Comparison of ENCODE assay signal across 15 mouse cellular contexts in genomic region chr9:65606321-65607109, GRCm38 (mm10). TPM values are rescaled to one million over a fixed set of nuclear protein-coding genes. Genes with fewer than 3 reads are reported as not detected.
DNase-seq lines count a peak whose midpoint lies in the region; ATAC-seq and TF ChIP-seq lines count a peak whose summit lies in the region.
"Had no signal": no experiment of that assay in that cellular context is flagged by ENCODE, and none has a peak within 500 bp of the region (broad histone marks: within the 10 kb centered on the region; RNA-seq: fewer than 3 reads in every experiment).

No protein-coding gene starts in this region.

- no peaks in the 10 kb centered on the region for H3K27me3 ChIP-seq in heart, postnatal 0 days (ENCODE audit: control insufficient read depth, insufficient read depth, low read length)
- H3K27me3 ChIP-seq in heart, adult 2 months (ENCODE audit: control insufficient read depth, insufficient read depth, low read length), result no peaks in the 10 kb centered on the region
- no peaks in the 10 kb centered on the region for H3K27me3 ChIP-seq in testis, adult 2 months (ENCODE audit: control insufficient read depth, insufficient read depth, low read length)
- H3K27me3 ChIP-seq in intestine, embryonic 15.5 days (replicated peaks), result no peaks in the 10 kb centered on the region
- H3K27me3 ChIP-seq: forebrain, embryonic 12.5 days; limb, embryonic 15.5 days had no signal

- 53% methylated on average over 9 of the region's 9 CpGs for WGBS in heart, postnatal 0 days
- WGBS in heart, adult 2 months, result 73% methylated on average over 9 of the region's 9 CpGs
- WGBS in intestine, embryonic 15.5 days, result 48% methylated on average over 9 of the region's 9 CpGs

- no peak overlapping the region for H3K9ac ChIP-seq in heart, postnatal 0 days (replicated peaks; ENCODE audit: low read depth, low read length)
- no peak overlapping the region for H3K9ac ChIP-seq in heart, adult 2 months (ENCODE audit: low read depth, low read length)
- H3K9ac ChIP-seq in intestine, embryonic 15.5 days, result no peak overlapping the region
- H3K9ac ChIP-seq: forebrain, embryonic 12.5 days; limb, embryonic 15.5 days had no signal

- TF ChIP-seq CTCF in heart, postnatal 0 days (IDR thresholded peaks at IDR 0.05; ENCODE audit: low read depth), result no peak
- TF ChIP-seq CTCF in heart, adult 2 months (IDR thresholded peaks at IDR 0.05), result no peak
- TF ChIP-seq CTCF in testis, adult 2 months (IDR thresholded peaks at IDR 0.05; ENCODE audit: control insufficient read depth, insufficient read depth, insufficient replicate concordance, low read depth, low read length), result no peak

- intact Hi-C loops in heart, adult 2 months (cut with DNase I), result loop anchor here (1.0 to 10.0 kb wide), 3 partner anchors 222 to 398 kb away; no protein-coding TSS in a partner anchor

- TF ChIP-seq EP300 in heart, postnatal 0 days (IDR thresholded peaks at IDR 0.05; ENCODE audit: low read depth), result no peak
- no peak for TF ChIP-seq EP300 in heart, adult 2 months (IDR thresholded peaks at IDR 0.05; ENCODE audit: insufficient read depth, low read depth, low read length)

- DNase-seq in heart, postnatal 0 days (ENCODE audit: low spot score), result no peak
- no peak for DNase-seq in heart, adult 2 months
- no peak for DNase-seq in testis, postnatal 14 days (ENCODE audit: low spot score)
- DNase-seq in T-cell, adult 2 months (ENCODE audit: low spot score), result no peak
- no peak for DNase-seq in layer of hippocampus, postnatal 10 days (ENCODE audit: low spot score in 2 of 2)
- DNase-seq: cerebellum, adult 18-20 months; heart, postnatal 36 days; kidney, adult 8-10 months; lung, postnatal 36 days; thymus, adult 2 months had no signal

- H3K9me3 ChIP-seq in heart, postnatal 0 days (replicated peaks; ENCODE audit: control insufficient read depth, low read length), result no peaks in the 10 kb centered on the region
- H3K9me3 ChIP-seq in intestine, embryonic 15.5 days, result no peaks in the 10 kb centered on the region
- H3K9me3 ChIP-seq: forebrain, embryonic 12.5 days; limb, embryonic 15.5 days had no signal

- H3K27ac ChIP-seq in heart, postnatal 0 days (ENCODE audit: low read depth), result 0 out of 2 replicates have a peak overlapping the region, but pooled peaks have one; percentile 20
- H3K27ac ChIP-seq in heart, adult 2 months, result no peak overlapping the region
- H3K27ac ChIP-seq in testis, adult 2 months (ENCODE audit: control insufficient read depth, insufficient read depth, low read depth, low read length), result peak overlapping the region; percentile 67
- peak overlapping the region; percentile 78 for H3K27ac ChIP-seq in intestine, embryonic 15.5 days
- H3K27ac ChIP-seq: forebrain, embryonic 12.5 days; limb, embryonic 15.5 days had no signal

- H3K79me2 ChIP-seq in heart, adult 2 months (replicated peaks; ENCODE audit: control insufficient read depth, insufficient read depth, low read length), result no peaks in the 10 kb centered on the region

- no peaks in the 10 kb centered on the region for H3K36me3 ChIP-seq in heart, postnatal 0 days (replicated peaks; ENCODE audit: control insufficient read depth, insufficient read depth, low read length)
- no peaks in the 10 kb centered on the region for H3K36me3 ChIP-seq in heart, adult 2 months (ENCODE audit: control insufficient read depth, insufficient read depth, low read length)
- no peaks in the 10 kb centered on the region for H3K36me3 ChIP-seq in testis, adult 2 months (ENCODE audit: control insufficient read depth, insufficient read depth, low read length)
- no peaks in the 10 kb centered on the region for H3K36me3 ChIP-seq in intestine, embryonic 15.5 days
- H3K36me3 ChIP-seq: forebrain, embryonic 12.5 days; limb, embryonic 15.5 days had no signal

- H3K4me1 ChIP-seq in heart, postnatal 0 days (ENCODE audit: control insufficient read depth, insufficient read depth), result no peaks in the 10 kb centered on the region
- H3K4me1 ChIP-seq in heart, adult 2 months (ENCODE audit: control insufficient read depth, insufficient read depth, low read length), result no peaks in the 10 kb centered on the region
- H3K4me1 ChIP-seq in testis, adult 2 months (ENCODE audit: control insufficient read depth, insufficient read depth, low read length), result peaks cover 5% of the 10 kb centered on the region
- 0 out of 2 replicates have a peak, but pooled peaks cover 5% of the 10 kb centered on the region for H3K4me1 ChIP-seq in intestine, embryonic 15.5 days (replicated peaks)

- no peak for TF ChIP-seq POLR2A in heart, adult 2 months (IDR thresholded peaks at IDR 0.05; ENCODE audit: insufficient read depth, low read depth, low read length)
- no peak for TF ChIP-seq POLR2A in testis, adult 2 months (IDR thresholded peaks at IDR 0.05; ENCODE audit: control insufficient read depth, low read depth, low read length)

- no peak for ATAC-seq in heart, postnatal 0 days (ENCODE audit: insufficient read depth, low read depth)
- peak; percentile 62 for ATAC-seq in intestine, embryonic 15.5 days

- H3K4me3 ChIP-seq in heart, postnatal 0 days (ENCODE audit: low read depth, low read length), result no peak overlapping the region
- no peak overlapping the region for H3K4me3 ChIP-seq in heart, adult 2 months
- H3K4me3 ChIP-seq in testis, adult 2 months (ENCODE audit: control insufficient read depth, low read depth, low read length), result no peak overlapping the region
- H3K4me3 ChIP-seq in intestine, embryonic 15.5 days (replicated peaks), result no peak overlapping the region
- H3K4me3 ChIP-seq: forebrain, embryonic 12.5 days; limb, embryonic 15.5 days had no signal

- H3K4me2 ChIP-seq in heart, postnatal 0 days (ENCODE audit: low read depth, low read length), result no peak overlapping the region
- H3K4me2 ChIP-seq in intestine, embryonic 15.5 days (replicated peaks), result 0 out of 2 replicates have a peak overlapping the region, but pooled peaks have one; percentile 19

RNA-seq across cellular contexts. Expression of gene Pif1, which starts 19.6 kb away (rescaled TPM):
- total RNA-seq in heart, postnatal 0 days (2014; rRNA removed; ENCODE audit: low replicate concordance), result 7.1 and 32.7 TPM in 2 replicates
- 2.5 and 2.6 TPM in 2 replicates for polyA plus RNA-seq in heart, postnatal 0 days (2015; fragmentation: Nextera tagmentation; extraction: Ambion mirVana)
- not detected for total RNA-seq in heart, adult 2 months (2021)
- polyA plus RNA-seq in heart, adult 2 months (2012; rRNA removed), result 0.18 and 0.23 TPM in 2 replicates
- polyA plus RNA-seq in testis, adult 2 months (2012; rRNA removed), result 0.40 and 0.79 TPM in 2 replicates
- polyA plus RNA-seq in intestine, embryonic 15.5 days (2015; fragmentation: Nextera tagmentation; extraction: Ambion mirVana), result 9.1 and 9.6 TPM in 2 replicates
- 1 to 10 TPM; 1.1 to 1.4 TPM for total RNA-seq in layer of hippocampus, postnatal 10 days (2021)
- total RNA-seq: gastrocnemius, adult 18-20 months had no signal

RNA-seq across cellular contexts. Expression of gene Rbpms2, which starts 22.9 kb away (rescaled TPM):
- 94.5 and 121 TPM in 2 replicates for total RNA-seq in heart, postnatal 0 days (2014; rRNA removed; ENCODE audit: low replicate concordance)
- 108 and 117 TPM in 2 replicates for polyA plus RNA-seq in heart, postnatal 0 days (2015; fragmentation: Nextera tagmentation; extraction: Ambion mirVana)
- total RNA-seq in heart, adult 2 months (2021), result 10 to 100 TPM; 29.4 to 32.5 TPM
- polyA plus RNA-seq in heart, adult 2 months (2012; rRNA removed), result 102 and 105 TPM in 2 replicates
- 11.5 and 14.1 TPM in 2 replicates for polyA plus RNA-seq in testis, adult 2 months (2012; rRNA removed)
- 18.9 and 19.6 TPM in 2 replicates for polyA plus RNA-seq in intestine, embryonic 15.5 days (2015; fragmentation: Nextera tagmentation; extraction: Ambion mirVana)
- 1 to 10 TPM; 1.9 to 2.4 TPM for total RNA-seq in layer of hippocampus, postnatal 10 days (2021)

RNA-seq across cellular contexts. Expression of gene Plekho2, which starts 26.7 kb away (rescaled TPM):
- 12.8 and 21.0 TPM in 2 replicates for total RNA-seq in heart, postnatal 0 days (2014; rRNA removed; ENCODE audit: low replicate concordance)
- 7.6 and 8.3 TPM in 2 replicates for polyA plus RNA-seq in heart, postnatal 0 days (2015; fragmentation: Nextera tagmentation; extraction: Ambion mirVana)
- 10 to 100 TPM in 1 of 2 experiments, 1 to 10 TPM in 1; 9.9 to 11.1 TPM for total RNA-seq in heart, adult 2 months (2021)
- 16.5 and 18.8 TPM in 2 replicates for polyA plus RNA-seq in heart, adult 2 months (2012; rRNA removed)
- polyA plus RNA-seq in testis, adult 2 months (2012; rRNA removed), result 67.0 and 72.5 TPM in 2 replicates
- 11.0 and 11.2 TPM in 2 replicates for polyA plus RNA-seq in intestine, embryonic 15.5 days (2015; fragmentation: Nextera tagmentation; extraction: Ambion mirVana)
- total RNA-seq in layer of hippocampus, postnatal 10 days (2021), result 1 to 10 TPM; 5.6 to 8.4 TPM
